Mouse (Mus musculus) layer of hippocampus, postnatal 10 days (tissue): ENCODE results near the gene Tas2r134. TPM values are rescaled to one million over a fixed set of nuclear protein-coding genes. Genes with fewer than 3 reads are reported as not detected.

ENCODE experiments used
- DNase-seq, 2 experiments: peaks; one replicate each; pipeline ENCODE4 v3.0.0; 2021; ENCODE audit warnings: low spot score in 2 of 2
- total RNA-seq, 2 experiments: library from RNA; stranded (reverse); gene quantifications; 2 replicates each; pipeline ENCODE4 v1.2.3; 2021

Gene Tas2r134
- total RNA-seq, 2 experiments from 2014 or later, result not detected

DNA sequence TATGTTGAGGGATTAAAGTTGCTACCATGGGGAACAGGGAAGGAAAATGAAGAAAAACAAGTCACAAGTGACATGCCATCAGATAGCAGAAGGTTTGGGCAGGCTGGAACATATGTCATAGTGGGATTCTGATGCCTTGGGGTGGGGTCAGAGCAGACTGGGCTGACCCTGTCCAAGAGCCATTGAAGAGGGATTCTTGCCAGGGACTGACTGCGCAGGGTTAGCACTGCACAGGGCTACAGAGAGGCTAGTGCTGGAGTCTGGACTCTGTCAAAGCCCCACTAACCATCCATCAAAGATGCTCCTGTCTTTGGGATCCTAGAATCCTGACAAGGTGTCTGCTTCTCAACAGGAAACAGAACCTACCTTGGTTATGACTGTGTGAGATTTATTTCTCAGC, 22.6 kb downstream of the Tas2r134 start:
- DNase-seq, result no peak

DNA sequence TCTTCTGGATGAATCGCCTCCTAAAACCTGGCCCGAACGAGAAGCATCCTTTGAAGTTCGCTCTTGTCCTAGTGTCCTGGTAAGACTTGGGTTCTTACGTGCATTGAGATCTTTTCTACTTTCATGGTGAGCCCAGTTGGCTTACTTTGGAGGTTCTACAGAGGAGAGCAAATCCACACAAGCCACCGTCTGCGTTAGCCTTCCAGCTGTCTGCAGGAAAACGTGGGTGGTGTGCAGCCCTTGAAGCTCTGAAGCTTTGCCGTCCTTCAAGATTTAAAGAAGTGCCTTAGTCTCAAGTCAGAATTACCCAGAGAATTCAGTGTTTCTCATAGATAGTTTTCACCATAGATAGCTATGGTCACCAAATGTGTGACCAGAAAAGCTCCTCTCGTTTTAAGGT, 24.8 kb downstream of the Tas2r134 start:
- no peak for DNase-seq

DNA sequence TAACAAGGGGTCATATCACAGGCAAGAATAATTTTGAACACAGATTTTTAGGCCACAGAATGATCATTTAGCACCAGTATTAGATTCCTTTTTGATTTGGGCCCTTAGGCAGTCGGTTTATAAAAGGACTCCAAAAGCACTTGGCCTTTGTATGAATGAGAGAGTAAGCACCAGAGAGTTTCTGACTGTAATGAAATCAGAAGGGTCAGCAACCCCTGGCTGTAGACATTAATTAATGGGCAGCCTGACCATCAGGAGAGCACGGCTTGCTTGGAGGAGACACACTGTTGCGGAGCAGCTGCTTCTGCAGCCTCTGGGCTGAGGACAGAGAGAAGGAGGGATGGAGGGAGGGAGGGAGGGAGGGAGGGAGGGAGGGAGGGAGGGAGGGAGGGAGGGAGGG, 30.4 kb downstream of the Tas2r134 start:
- DNase-seq, result no peak

DNA sequence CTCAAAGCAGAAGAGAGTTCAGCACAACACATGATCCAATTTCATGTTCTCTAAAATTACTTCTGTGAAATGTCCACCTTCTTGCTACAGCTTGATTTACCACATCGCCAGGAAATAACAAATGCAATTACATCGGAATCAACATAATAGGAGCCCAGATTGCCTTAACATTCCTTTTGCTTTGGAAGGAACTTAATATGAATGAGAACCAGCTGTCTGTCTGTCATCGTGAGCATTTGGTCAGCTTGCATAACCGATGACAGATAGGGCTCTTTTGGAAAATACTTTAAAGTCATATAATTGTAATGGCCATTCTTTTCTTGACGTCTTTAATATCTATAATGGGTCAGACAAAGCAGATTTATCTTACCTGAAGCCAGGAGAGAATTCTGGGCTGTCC, 31.0 kb downstream of the Tas2r134 start:
- DNase-seq, result no peak

DNA sequence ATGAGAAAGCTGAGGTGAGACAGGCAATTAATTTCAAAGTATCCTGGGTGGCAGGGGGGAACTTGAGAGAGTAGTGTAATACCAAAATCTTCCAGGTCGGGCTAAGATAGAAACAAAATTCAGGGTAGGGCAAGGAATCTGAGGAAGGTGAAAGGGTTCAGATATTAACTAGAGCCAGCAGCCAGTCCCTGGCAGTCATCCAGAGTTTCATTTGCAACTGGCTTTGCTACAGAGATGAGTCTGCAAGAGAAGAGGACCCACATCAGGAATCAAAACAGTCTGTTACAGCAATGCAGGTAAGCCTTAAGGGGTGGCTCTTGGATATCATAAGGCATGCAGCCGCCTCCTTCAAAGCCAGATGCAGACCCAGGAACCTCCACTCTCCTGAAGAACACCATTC, 47.0 kb downstream of the Tas2r134 start:
- DNase-seq, result no peak
